Mouse (Mus musculus) induced T-regulatory cell, adult 2 months (primary cell): Measurements from ENCODE around the gene Vmn2r6.
"Not testable (repeated sequence)": the region's sequence is repeated elsewhere in the genome, so short reads cannot be mapped to it uniquely, and the experiment has no call there.

Source experiments
- DNase-seq: peaks from one replicate; pipeline ENCODE4 v3.0.0-alpha.2; 2012; ENCODE audit warnings: low read depth

Gene Vmn2r6

GRCm38 (mm10) chr3:64565730-64566129, at the start of gene Vmn2r6:
Vmn2r6 (minus strand) TSS chr3:64565830.
- DNase-seq, result not testable (repeated sequence)

GRCm38 (mm10) chr3:64587618-64588017, 22.0 kb upstream of the Vmn2r6 start:
- no peak for DNase-seq

- not testable (repeated sequence) for DNase-seq
Measured at GRCm38 (mm10) chr3:64568793-64569192, 3.2 kb upstream of the Vmn2r6 start.

GRCm38 (mm10) chr3:64523585-64523984, 42.0 kb downstream of the Vmn2r6 start:
- DNase-seq, result not testable (repeated sequence)

- DNase-seq, result not testable (repeated sequence)
Measured at GRCm38 (mm10) chr3:64509742-64510141, 55.9 kb downstream of the Vmn2r6 start, which contains the start of gene Vmn2r5. Vmn2r5 (minus strand) TSS chr3:64509842.
